ENCODE assay signal across 8 mouse cellular contexts in the genomic region with DNA sequence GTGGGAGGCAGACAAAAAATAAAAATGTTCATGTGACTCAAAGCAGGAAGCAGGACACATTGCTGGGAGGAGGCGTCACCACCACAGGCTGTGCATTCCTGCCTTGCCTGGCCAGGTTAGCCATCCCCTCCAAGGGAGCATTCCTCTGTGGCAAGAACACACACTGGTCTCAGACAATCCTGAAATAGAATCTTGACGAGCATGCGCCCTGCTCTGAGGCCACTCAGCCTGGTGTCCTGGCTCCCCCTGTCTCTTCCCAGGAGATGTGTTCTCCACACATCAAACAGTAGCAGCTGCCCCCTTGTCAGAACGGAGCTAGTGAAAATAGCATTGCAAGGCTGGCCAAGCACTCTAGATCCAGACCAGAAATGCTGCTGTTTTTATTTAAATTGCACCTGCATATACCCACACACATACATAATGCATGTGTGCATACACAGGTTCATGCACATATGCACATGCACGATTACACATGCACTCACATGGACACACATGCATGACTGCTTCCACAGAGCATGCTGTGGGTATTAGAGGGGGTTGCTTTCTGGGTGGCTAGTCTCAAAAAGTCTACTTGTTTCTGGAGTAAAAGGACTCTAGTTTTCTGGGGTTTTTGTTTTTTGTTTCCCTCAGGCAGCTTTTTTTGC.
A peak's percentile ranks its signal among the peaks of the same experiment; 100 is the strongest.
DNase-seq lines count a peak whose midpoint lies in the region; ATAC-seq and TF ChIP-seq lines count a peak whose summit lies in the region.

No protein-coding gene starts in this region.

- 19% methylated on average over 5 of the region's 5 CpGs for WGBS in embryonic facial prominence, embryonic 12.5 days
- 9% methylated on average over 5 of the region's 5 CpGs for WGBS in kidney, adult 2 months
- 16% methylated on average over 5 of the region's 5 CpGs for WGBS in limb, embryonic 11.5 days
- WGBS in midbrain, embryonic 11.5 days = 20% methylated on average over 5 of the region's 5 CpGs
- 15% methylated on average over 5 of the region's 5 CpGs for WGBS in stomach, embryonic 15.5 days

- H3K9me3 ChIP-seq in embryonic facial prominence, embryonic 12.5 days = no peaks in the 10 kb centered on the region
- no peaks in the 10 kb centered on the region for H3K9me3 ChIP-seq in limb, embryonic 11.5 days (ENCODE audit: control insufficient read depth, low read length)
- H3K9me3 ChIP-seq in midbrain, embryonic 11.5 days (ENCODE audit: control insufficient read depth, low read length) = no peaks in the 10 kb centered on the region
- no peaks in the 10 kb centered on the region for H3K9me3 ChIP-seq in stomach, embryonic 15.5 days

- no peaks in the 10 kb centered on the region for H3K27me3 ChIP-seq in embryonic facial prominence, embryonic 12.5 days
- H3K27me3 ChIP-seq in kidney, adult 2 months (replicated peaks; ENCODE audit: control insufficient read depth, insufficient read depth, low read length) = no peaks in the 10 kb centered on the region
- no peaks in the 10 kb centered on the region for H3K27me3 ChIP-seq in limb, embryonic 11.5 days (ENCODE audit: control insufficient read depth, insufficient read depth, low read length)
- no peaks in the 10 kb centered on the region for H3K27me3 ChIP-seq in midbrain, embryonic 11.5 days (ENCODE audit: control insufficient read depth, insufficient read depth, low read length)
- no peaks in the 10 kb centered on the region for H3K27me3 ChIP-seq in stomach, embryonic 15.5 days (replicated peaks)

- peak overlapping the region; percentile 39 for H3K4me2 ChIP-seq in embryonic facial prominence, embryonic 12.5 days (replicated peaks)
- peak overlapping the region; percentile 28 for H3K4me2 ChIP-seq in limb, embryonic 11.5 days (ENCODE audit: low read depth, severe bottlenecking)
- H3K4me2 ChIP-seq in midbrain, embryonic 11.5 days = peak overlapping the region; percentile 8; the same call in 1 of the 2 replicates
- H3K4me2 ChIP-seq in stomach, embryonic 15.5 days = peak overlapping the region; percentile 39

- peak; percentile 80; the same call in 1 of the 2 replicates for ATAC-seq in embryonic facial prominence, embryonic 12.5 days (ENCODE audit: insufficient number of reproducible peaks, insufficient read depth, low FRiP score, low TSS enrichment)
- peak; percentile 79 for ATAC-seq in limb, embryonic 11.5 days (ENCODE audit: insufficient number of reproducible peaks, low FRiP score, low TSS enrichment, low read depth)
- peak; percentile 85 for ATAC-seq in midbrain, embryonic 11.5 days (ENCODE audit: low FRiP score)
- ATAC-seq in stomach, embryonic 15.5 days (ENCODE audit: insufficient read depth, low FRiP score, low read depth) = peak; percentile 81

- TF ChIP-seq POLR2A in kidney, adult 2 months (IDR thresholded peaks at IDR 0.05; ENCODE audit: low read depth, low read length) = peak; percentile 28

- H3K27ac ChIP-seq in embryonic facial prominence, embryonic 12.5 days = peak overlapping the region; percentile 92
- H3K27ac ChIP-seq in kidney, adult 2 months (ENCODE audit: insufficient read depth, low read depth, low read length) = peak overlapping the region; percentile 42
- peak overlapping the region; percentile 77 for H3K27ac ChIP-seq in limb, embryonic 11.5 days (replicated peaks; ENCODE audit: low read depth, low read length)
- H3K27ac ChIP-seq in midbrain, embryonic 11.5 days (ENCODE audit: low read depth, low read length) = peak overlapping the region; percentile 65
- peak overlapping the region; percentile 86 for H3K27ac ChIP-seq in stomach, embryonic 15.5 days

- H3K36me3 ChIP-seq in embryonic facial prominence, embryonic 12.5 days = no peaks in the 10 kb centered on the region
- no peaks in the 10 kb centered on the region for H3K36me3 ChIP-seq in kidney, adult 2 months (ENCODE audit: control insufficient read depth, insufficient read depth, low read length)
- H3K36me3 ChIP-seq in limb, embryonic 11.5 days (ENCODE audit: control insufficient read depth, insufficient read depth, low read length) = no peaks in the 10 kb centered on the region
- H3K36me3 ChIP-seq in midbrain, embryonic 11.5 days (ENCODE audit: control insufficient read depth, insufficient read depth, low read length) = no peaks in the 10 kb centered on the region
- H3K36me3 ChIP-seq in stomach, embryonic 15.5 days = no peaks in the 10 kb centered on the region

- H3K4me1 ChIP-seq in embryonic facial prominence, embryonic 12.5 days = peaks cover 32% of the 10 kb centered on the region
- peaks cover 29% of the 10 kb centered on the region for H3K4me1 ChIP-seq in kidney, adult 2 months (ENCODE audit: control insufficient read depth, insufficient read depth, low read length)
- H3K4me1 ChIP-seq in limb, embryonic 11.5 days (ENCODE audit: control insufficient read depth, insufficient read depth, low read length) = peaks cover 30% of the 10 kb centered on the region
- H3K4me1 ChIP-seq in midbrain, embryonic 11.5 days (ENCODE audit: control insufficient read depth, insufficient read depth, low read length) = peaks cover 20% of the 10 kb centered on the region
- peaks cover 25% of the 10 kb centered on the region for H3K4me1 ChIP-seq in stomach, embryonic 15.5 days

- peak; percentile 66 for TF ChIP-seq CTCF in kidney, adult 2 months (conservative IDR thresholded peaks at IDR 0.05; ENCODE audit: insufficient read depth, insufficient read length, low read depth, low read length)

- no peak overlapping the region for H3K4me3 ChIP-seq in embryonic facial prominence, embryonic 12.5 days
- no peak overlapping the region for H3K4me3 ChIP-seq in kidney, adult 2 months (ENCODE audit: insufficient read depth, low read depth, low read length)
- H3K4me3 ChIP-seq in limb, embryonic 11.5 days (ENCODE audit: low read depth, low read length) = no peak overlapping the region
- no peak overlapping the region for H3K4me3 ChIP-seq in midbrain, embryonic 11.5 days (ENCODE audit: low read depth, low read length)
- H3K4me3 ChIP-seq in stomach, embryonic 15.5 days (replicated peaks) = no peak overlapping the region

- no peak overlapping the region for H3K9ac ChIP-seq in embryonic facial prominence, embryonic 12.5 days
- H3K9ac ChIP-seq in limb, embryonic 11.5 days (ENCODE audit: low read length) = 0 out of 2 replicates have a peak overlapping the region, but pooled peaks have one; percentile 5
- no peak overlapping the region; the same call in 1 of the 2 replicates for H3K9ac ChIP-seq in midbrain, embryonic 11.5 days (ENCODE audit: low read length)
- H3K9ac ChIP-seq in stomach, embryonic 15.5 days = no peak overlapping the region

- DNase-seq in spleen, postnatal 36 days (ENCODE audit: low spot score in 2 of 2) = peak; percentile 30 to 36
- no peak for DNase-seq in spleen, postnatal 14 days (ENCODE audit: low spot score in 2 of 2)
- peak; percentile 83 for DNase-seq in heart, adult 8-10 months (ENCODE audit: low spot score)
- peak; percentile 88 for DNase-seq in kidney, adult 2 months
- peak; percentile 73 for DNase-seq in limb, embryonic 11.5 days (ENCODE audit: low spot score)
- peak; percentile 91 for DNase-seq in midbrain, embryonic 11.5 days (ENCODE audit: low spot score, missing footprints)

Comparison
In these comparisons a context has a peak if more than half of its experiments do, and no peak if none do; other contexts are left out.
1. DNase-seq: peak in spleen, postnatal 36 days (2 of 2), heart, adult 8-10 months (single experiment), kidney, adult 2 months (single experiment), limb, embryonic 11.5 days (single experiment) and midbrain, embryonic 11.5 days (single experiment); none in spleen, postnatal 14 days (0 of 2).
2. H3K27ac ChIP-seq: peak in every context shown above with its lines; median percentile 92 in embryonic facial prominence, embryonic 12.5 days; 86 in stomach, embryonic 15.5 days; 77 in limb, embryonic 11.5 days; 65 in midbrain, embryonic 11.5 days; 42 in kidney, adult 2 months.
3. Peak in every context shown above with its lines, with median percentiles within 50 percentile points of each other: ATAC-seq and H3K4me2 ChIP-seq.